Mouse (Mus musculus) liver, embryonic 14.5 days (tissue): ENCODE data around the gene Ezr.

Experiments
- CTCF ChIP-seq: IDR thresholded peaks from 2 replicates; pipeline ENCODE4 v1.5.1; 2016; ENCODE audit warnings: antibody characterized with exemption, low read depth, control low read depth
- EP300 ChIP-seq: IDR thresholded peaks from 2 replicates; pipeline ENCODE4 v1.6.1; 2016; ENCODE audit warnings: antibody characterized with exemption, low read depth

GRCm38 (mm10) chr17:6748779-6749464 lies 33.7 kb downstream of the Ezr start:
- TF ChIP-seq CTCF = no peak
- TF ChIP-seq EP300 = no peak
